Mouse (Mus musculus): ENCODE data around the gene Gpi1.

- TF ChIP-seq CTCF (IDR thresholded peaks at IDR 0.05; ENCODE audit: borderline replicate concordance, extremely low read depth, insufficient read depth, insufficient read length) (no peak), POLR2A (IDR thresholded peaks at IDR 0.05; ENCODE audit: borderline replicate concordance, extremely low read depth, insufficient read depth, insufficient read length, poor library complexity, severe bottlenecking) (no peak)
Measured at GRCm38 (mm10) chr7:34169454-34169853, 60.7 kb downstream of the Gpi1 start, which contains the start of gene Uba2.

Data from brain, embryonic 14.5 days (tissue).